Mouse (Mus musculus) brain, embryonic 14.5 days (tissue): ENCODE measurements at regions not wholly inside any gene's neighbourhood (a gene's known extent, or its start where the extent isn't known, plus 50 kb on each side); places are given as distances from the start of the nearest gene placed in this dataset.

ENCODE experiments used
- DNase-seq: peaks from one replicate; pipeline ENCODE4 v3.0.0-alpha.2; 2011; ENCODE audit warnings: low read depth
- CTCF ChIP-seq: fragments of 200-500 bp; IDR thresholded peaks from 2 replicates; pipeline ENCODE4 v1.5.1; 2012; ENCODE audit warnings: inconsistent platforms, mild to moderate bottlenecking, moderate library complexity, borderline replicate concordance; ENCODE audit not compliant: insufficient read depth, insufficient read length; ENCODE audit errors: extremely low read depth
- POLR2A ChIP-seq: fragments of 200-500 bp; IDR thresholded peaks from 2 replicates; pipeline ENCODE4 v1.6.1; 2012; ENCODE audit warnings: mild to moderate bottlenecking, inconsistent platforms, borderline replicate concordance; ENCODE audit not compliant: poor library complexity, insufficient read depth, insufficient read length, severe bottlenecking; ENCODE audit errors: extremely low read depth

- DNase-seq: no peak
- TF ChIP-seq CTCF (no peak), POLR2A (no peak)
Observed at GRCm38 (mm10) chr8:12504777-12505176, 68.1 kb upstream of the Spaca7 start.

GRCm38 (mm10) chr8:12510233-12510632 lies 62.6 kb upstream of the Spaca7 start:
- no peak for TF ChIP-seq POLR2A
- TF ChIP-seq CTCF: no peak
- DNase-seq: no peak

- TF ChIP-seq CTCF: no peak
- TF ChIP-seq POLR2A: no peak
- peak; percentile 60 for DNase-seq
Observed at GRCm38 (mm10) chr8:12513042-12513441, 59.8 kb upstream of the Spaca7 start.

- DNase-seq: no peak
- TF ChIP-seq CTCF (no peak), POLR2A (no peak)
Observed at GRCm38 (mm10) chr8:12514138-12514537, 58.7 kb upstream of the Spaca7 start.

GRCm38 (mm10) chr8:12521636-12522035 lies 51.2 kb upstream of the Spaca7 start:
- peak; percentile 78 for DNase-seq
- TF ChIP-seq CTCF (no peak), POLR2A (no peak)
